Mouse (Mus musculus) cerebral cortex, adult 2 months (tissue): Measurements from ENCODE around the gene Maff.

Experiments used
- WGBS: fragments of 180-500 bp; shearing (Covaris S2); methylation state at CpG from one replicate; pipeline ENCODE4 v1.1.7; 2018; 5-methylcytosine and 5-hydroxymethylcytosine counted together

Gene Maff

DNA sequence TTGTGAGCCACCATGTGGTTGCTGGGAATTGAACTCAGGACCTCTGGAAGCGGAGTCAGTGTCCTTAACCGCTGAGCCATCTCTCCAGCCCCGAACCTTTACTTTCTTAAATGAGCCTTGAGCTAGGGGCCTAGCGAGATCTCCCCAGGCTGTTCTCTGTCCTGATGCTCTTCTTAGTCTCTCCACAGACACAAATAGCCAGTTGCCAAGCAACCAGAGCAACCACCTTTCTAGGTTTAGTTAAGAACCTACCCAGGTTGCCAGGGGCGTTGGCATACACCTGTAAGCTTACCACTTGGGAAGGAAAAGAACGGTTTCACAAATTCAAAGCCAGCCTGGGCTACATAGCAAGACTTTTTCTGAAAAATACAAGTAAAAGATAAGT lies 16.4 kb upstream of the Maff start:
- WGBS, result 73% methylated on average over 6 of the region's 6 CpGs

- WGBS, result 81% methylated on average over 4 of the region's 4 CpGs
These were observed 15.9 kb upstream of the Maff start for GRCm38 (mm10) chr15:79330521-79330920.

DNA sequence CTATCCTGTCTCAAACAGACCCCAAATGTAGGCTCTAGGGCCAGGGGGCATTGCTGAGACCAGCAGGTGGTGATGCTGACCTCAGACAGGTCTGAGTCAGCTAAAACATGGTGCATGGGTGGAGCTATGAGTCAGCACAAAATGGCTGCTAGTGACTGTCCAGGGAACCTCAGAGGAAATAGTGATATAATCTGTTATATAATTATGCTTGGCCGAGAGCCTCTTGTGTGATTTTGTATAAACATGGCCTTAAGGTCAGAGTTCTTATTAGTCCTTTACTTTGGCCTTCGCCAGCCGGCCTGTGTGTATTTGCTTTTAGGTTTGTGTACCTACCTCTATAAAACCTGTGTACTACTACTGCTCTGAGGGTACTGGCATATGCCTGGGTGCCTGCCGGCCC lies 13.0 kb upstream of the Maff start:
- 72% methylated on average over 4 of the region's 4 CpGs for WGBS

- 76% methylated on average over 7 of the region's 7 CpGs for WGBS
These were observed 11.3 kb upstream of the Maff start for GRCm38 (mm10) chr15:79335061-79335655.

- 74% methylated on average over 5 of the region's 5 CpGs for WGBS
These were observed 7.4 kb upstream of the Maff start for GRCm38 (mm10) chr15:79338978-79339377.

DNA sequence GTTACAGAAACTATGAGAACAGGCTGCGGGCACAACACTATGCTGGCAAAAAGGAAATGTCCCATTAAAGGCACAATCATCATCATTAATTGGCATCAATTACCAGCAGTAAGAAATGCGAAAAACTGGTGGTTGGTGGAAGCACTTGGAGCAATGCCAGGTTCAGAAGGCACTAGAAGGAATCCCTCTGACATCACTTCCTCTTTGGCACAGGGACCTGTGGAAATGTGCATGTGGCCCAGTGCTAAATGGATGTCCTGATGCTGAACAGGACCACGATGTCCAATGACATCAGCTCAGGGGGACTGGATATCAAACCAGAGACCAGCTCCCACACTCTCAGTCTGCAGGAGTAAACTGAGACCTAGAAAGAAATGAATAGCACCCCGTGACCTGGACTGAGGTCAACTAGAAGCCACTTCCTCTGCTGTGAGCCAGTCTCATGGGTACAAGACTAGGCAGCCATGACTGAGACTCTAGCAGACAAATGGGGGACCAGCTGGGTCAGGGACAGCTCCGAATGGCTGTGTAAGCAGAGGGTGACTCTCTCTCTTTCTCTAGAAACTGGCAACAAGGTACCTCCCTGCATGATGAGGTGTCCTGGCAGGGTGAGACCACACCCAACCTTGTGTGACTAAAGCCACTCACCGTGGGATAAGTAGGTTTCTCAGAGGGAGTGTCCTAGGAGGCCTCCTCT lies 3.6 kb upstream of the Maff start:
- 86% methylated on average over 6 of the region's 6 CpGs for WGBS

- 91% methylated on average over 4 of the region's 4 CpGs for WGBS
These were observed 1.8 kb upstream of the Maff start for GRCm38 (mm10) chr15:79344627-79345026.

DNA sequence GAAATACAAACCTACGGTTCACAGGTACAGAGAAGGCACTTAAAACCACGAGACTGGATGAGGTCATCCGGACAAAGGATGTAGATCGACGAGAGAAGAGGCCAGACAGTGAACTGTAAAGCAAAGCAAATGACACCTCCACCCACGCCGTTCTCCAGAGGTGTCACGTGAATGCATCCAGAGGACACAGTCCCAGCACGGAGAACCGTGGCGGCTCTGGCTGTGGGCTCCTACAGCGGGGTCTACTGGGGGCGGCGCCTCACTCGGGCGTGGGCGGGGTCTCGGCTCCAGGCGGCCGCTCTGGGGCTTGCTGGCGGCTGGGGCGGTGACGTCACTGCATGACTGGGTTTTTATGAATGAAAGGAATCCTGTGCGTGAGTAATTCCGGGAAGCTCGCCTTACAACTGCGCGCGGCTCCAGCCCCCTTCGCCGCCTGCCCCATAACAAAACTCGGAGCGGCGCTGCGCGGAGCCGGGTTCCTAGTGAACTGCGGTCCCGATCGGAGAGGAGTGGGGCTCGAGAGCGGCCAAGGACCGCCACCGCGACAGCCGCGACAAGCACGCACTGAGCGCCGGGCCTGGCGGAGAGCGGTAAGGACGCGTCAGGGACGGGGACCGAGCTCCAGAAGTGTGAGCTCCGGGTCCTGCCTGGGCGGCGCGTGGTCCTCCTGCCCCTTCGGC lies 884 bp downstream of the Maff start:
- under 1% methylated on average over 55 of the region's 61 CpGs for WGBS

- 1% methylated on average over 44 of the region's 46 CpGs for WGBS
These were observed 1.6 kb downstream of the Maff start for GRCm38 (mm10) chr15:79347845-79348506.

DNA sequence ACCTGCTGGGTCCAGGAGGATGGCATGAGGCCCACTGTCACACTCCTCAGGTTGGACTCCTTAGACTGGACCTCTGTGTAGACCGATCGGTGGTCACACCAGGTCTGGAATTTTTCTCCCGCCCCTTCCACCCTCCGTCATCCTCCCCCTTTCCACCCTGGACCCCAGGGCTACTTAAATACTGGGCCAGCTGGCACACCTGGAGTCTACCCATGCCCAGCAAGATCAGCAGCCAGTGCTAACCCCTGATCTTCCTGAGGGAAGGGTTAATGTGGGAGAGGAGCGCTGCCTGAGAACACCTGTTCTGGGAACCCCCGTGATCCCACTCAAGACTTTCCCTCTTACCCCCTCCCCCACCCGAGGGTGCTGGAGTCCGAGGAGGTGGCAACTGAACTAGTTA lies 2.2 kb downstream of the Maff start:
- WGBS, result 61% methylated on average over 8 of the region's 8 CpGs

GRCm38 (mm10) chr15:79350866-79351265 lies 4.4 kb downstream of the Maff start:
- WGBS, result 91% methylated on average over 4 of the region's 4 CpGs

GRCm38 (mm10) chr15:79351331-79351767 lies 4.9 kb downstream of the Maff start:
- WGBS, result 42% methylated on average over 15 of the region's 15 CpGs

DNA sequence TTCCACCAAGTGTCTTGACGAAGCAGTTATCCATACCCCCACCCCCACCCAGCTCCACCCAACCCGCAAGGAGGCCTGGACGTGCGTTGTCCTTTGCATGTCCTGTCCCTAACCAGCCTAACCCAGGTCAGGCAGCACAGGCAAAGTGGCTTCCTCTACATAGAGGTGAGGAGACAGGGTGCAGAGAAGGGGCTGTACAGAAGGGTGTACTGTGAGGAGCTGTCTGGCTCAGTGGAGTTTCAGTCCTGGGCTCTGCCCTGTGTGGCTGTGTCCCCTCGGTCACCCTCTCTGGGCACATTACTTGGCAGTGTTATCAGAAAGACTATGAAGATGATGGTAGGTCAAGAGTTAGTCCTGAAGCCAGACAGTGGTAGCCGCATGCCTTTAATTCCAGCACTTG lies 6.1 kb downstream of the Maff start:
- 82% methylated on average over 6 of the region's 6 CpGs for WGBS

DNA sequence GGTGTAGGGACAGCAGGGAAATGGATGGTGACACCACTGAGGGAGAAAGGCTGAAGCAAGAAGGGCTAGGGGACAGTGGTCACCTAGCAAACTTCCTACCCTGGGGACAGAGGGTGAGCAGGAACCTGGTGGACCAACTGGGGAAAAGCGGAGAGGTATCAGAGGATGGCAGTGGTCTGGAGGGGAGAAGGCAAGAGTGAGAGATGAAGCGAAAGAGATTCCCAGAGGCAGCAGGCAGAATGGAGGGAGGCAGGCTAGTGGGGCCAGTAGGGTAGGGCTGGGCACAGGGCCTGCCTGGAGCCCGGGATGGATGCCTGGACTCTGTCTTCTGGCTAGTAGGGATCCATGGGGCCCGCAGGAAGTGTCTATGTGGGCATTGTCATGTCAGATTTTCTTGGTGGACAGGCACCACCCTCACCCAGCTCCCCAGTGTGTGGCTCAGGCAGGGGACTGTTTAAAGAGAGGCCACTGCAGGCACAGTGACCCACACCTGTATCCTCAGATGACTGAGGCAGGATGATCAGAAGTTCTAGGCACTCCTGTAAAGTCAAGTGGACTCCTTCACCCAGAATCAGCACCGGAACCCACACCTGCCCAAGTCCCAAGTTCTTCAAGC lies 7.4 kb downstream of the Maff start:
- 88% methylated on average over 5 of the region's 5 CpGs for WGBS

- WGBS, result 86% methylated on average over 4 of the region's 4 CpGs
These were observed 8.2 kb downstream of the Maff start for GRCm38 (mm10) chr15:79354619-79355018.

DNA sequence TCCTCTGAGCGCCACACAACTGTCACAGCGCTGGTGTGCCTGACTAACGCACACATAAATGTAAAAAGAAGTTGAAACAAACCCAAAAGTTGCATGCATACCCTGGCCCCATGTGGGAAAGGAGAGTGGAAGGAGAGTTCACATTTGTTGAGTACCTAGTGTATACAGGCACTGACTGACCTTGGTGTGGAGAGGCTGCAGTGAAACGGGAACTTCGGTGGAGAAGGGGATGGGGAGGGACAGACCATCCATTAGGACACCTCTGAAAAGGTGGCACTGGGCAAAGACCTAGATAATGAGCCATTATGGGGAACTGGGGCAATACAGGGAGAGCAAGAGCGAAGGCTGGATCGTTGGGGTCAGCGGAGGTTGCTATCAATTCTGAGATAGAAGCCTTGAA lies 10.1 kb downstream of the Maff start:
- 91% methylated on average over 8 of the region's 8 CpGs for WGBS

DNA sequence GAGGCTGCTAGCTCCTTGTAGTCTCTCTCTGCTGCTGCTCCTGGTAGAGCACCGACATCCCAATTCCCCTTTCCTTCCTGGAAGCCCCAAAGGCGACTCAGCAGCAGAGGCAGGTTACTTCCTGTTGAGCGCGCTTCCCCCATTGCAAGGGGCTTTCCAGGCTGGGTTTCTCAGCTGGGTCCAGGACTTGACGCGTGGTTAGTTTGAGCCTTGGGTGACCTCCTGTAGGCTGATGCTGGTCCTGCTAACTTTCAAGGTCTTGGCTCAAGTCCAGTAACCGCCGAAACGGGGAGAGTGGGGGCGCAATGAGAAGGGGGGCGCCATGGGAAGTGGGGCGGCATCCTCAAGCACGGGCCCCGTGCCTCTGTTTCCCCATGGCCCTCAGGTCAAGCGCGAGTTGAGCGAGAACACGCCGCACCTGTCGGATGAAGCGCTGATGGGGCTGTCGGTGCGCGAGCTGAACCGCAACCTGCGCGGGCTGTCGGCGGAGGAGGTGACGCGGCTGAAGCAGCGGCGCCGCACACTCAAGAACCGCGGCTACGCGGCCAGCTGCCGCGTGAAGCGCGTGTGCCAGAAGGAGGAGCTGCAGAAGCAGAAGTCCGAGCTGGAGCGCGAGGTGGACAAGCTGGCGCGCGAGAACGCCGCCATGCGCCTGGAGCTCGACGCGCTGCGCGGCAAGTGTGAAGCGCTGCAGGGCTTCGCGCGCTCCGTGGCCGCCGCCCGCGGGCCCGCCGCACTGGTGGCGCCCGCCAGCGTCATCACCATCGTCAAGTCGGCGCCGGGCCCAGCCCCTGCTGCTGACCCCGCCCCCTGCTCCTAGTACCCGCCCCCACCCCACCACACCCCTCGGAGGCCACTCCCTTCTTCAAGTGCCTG lies 10.9 kb downstream of the Maff start:
- 2% methylated on average over 72 of the region's 77 CpGs for WGBS

GRCm38 (mm10) chr15:79357974-79358690 lies 11.7 kb downstream of the Maff start:
- WGBS, result 52% methylated on average over 12 of the region's 12 CpGs

DNA sequence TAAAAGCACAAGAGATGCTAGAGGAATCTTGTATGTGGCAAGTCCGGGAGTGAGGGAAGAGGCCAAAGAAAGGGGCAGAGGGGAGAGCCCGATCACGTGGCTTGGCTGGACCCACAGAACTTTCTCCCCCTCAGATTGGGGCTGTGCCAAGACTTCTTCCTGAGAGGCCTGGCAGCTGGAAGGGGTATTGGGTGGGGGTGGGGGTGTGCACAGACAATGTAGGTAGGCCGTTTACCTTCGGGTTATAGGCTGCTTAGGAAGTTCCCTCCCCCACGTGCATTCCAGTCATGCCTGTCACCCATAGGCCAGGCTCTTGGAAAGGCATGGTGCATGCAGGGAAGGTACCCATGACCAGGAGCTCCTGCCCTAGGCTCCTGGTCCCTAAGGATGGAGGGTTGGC lies 13.5 kb downstream of the Maff start:
- WGBS, result 23% methylated on average over 6 of the region's 6 CpGs

GRCm38 (mm10) chr15:79360371-79360770 lies 13.9 kb downstream of the Maff start:
- 32% methylated on average over 7 of the region's 7 CpGs for WGBS
